Mouse (Mus musculus) activated CD4-positive, CD25-positive, alpha-beta regulatory T cell, adult 4 months (primary cell): Measurements from ENCODE around the gene Olfr66. TPM values are rescaled to one million over a fixed set of nuclear protein-coding genes. Genes with fewer than 3 reads are reported as not detected.

Experiments used
- ATAC-seq: one replicate; pipeline ENCODE4 v1.8.0; 2017
- polyA plus RNA-seq, 2 experiments: library from polyadenylated mRNA; unstranded; fragments of 100-300 nt; shearing (Covaris generic); gene quantifications; one replicate each; pipeline ENCODE4 v1.2.1; 2017

The Olfr66 gene
- polyA plus RNA-seq, result under 1 TPM in 1 of 2 experiments, not detected in 1; 0.19 TPM

DNA sequence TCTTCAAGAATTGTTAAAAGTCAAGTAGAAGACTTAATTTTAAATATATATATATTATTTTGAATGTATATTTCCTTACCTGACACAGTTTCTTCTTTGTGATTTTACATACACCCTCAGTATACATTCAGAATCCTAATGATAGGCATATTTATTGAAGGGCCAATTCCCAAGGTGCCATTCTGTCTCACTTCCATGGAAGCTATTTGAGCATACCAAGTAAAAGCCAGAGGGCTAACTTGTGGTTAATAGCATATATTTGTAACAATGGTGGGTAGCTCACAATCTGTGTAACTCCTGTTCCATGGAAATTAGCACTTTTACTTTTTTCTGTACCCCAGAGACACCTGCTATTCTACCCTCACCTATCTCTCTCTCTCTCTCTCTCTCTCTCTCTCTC, at the start of gene Olfr66:
Gene Olfr66 (minus strand): TSS at position 101 of the 400 bp plus-strand sequence.
- no peak for ATAC-seq

DNA sequence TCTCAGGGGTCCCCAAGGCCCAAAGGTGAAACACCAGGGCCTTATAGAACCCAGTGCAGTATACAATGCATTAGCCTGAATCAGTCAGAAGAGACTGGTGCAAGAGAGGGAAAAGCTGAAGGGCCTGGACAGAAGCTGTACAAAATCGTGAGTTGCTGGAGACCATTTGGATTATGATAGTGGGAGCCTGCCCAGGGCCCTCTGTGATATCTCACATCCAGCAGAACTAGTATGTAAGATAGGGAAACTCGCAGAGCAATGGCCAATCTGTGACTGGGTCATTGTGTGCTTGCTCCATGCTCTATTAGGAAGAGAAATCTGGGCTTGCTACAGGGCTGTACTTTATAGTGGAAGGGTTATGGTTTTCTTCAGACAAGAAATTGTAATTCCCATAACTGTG, 48.2 kb upstream of the Olfr66 start, which contains the start of gene Olfr632:
Gene Olfr632 (plus strand): TSS at position 84 of the 400 bp plus-strand sequence.
- no peak for ATAC-seq

DNA sequence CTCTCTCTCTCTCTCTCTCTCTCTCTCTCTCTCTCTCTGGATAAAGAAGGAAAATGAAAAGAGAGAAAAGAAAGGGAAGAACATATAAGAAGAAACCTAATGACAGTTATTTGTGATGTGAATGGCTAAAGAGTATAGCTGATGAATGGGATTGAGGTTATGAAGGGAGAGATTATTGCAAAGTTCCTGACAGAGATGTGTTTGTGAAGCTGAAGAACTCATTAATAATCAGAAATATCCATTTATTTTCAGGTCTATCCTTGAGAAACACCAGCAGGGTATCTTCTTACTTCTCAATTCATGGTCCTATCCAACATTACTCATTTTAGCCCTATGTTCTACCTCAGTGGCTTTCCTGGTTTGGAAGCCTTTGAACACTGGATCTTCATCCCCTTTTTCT, 42.5 kb upstream of the Olfr66 start, which contains the start of gene Olfr631:
Gene Olfr631 (plus strand): TSS at position 301 of the 400 bp plus-strand sequence.
- ATAC-seq, result no peak

DNA sequence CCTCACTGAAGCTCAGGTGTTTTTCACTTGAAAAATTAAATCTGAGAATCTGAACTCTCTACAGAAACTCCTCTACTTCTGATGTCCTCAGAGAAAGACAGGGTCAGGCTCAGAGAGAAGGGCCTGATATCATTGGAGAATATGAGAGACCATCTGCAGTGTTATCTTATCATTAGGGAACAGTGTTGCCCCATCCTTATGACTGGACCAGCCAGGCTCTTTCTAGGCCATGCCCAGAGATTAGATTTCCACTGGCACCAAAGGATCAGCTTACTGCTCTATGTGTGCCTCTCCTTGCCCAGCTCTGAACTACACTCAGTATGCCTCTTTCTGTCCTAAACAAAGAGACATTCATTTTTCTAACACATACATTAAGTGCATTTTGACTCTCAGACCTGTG, 29.3 kb upstream of the Olfr66 start:
- no peak for ATAC-seq

DNA sequence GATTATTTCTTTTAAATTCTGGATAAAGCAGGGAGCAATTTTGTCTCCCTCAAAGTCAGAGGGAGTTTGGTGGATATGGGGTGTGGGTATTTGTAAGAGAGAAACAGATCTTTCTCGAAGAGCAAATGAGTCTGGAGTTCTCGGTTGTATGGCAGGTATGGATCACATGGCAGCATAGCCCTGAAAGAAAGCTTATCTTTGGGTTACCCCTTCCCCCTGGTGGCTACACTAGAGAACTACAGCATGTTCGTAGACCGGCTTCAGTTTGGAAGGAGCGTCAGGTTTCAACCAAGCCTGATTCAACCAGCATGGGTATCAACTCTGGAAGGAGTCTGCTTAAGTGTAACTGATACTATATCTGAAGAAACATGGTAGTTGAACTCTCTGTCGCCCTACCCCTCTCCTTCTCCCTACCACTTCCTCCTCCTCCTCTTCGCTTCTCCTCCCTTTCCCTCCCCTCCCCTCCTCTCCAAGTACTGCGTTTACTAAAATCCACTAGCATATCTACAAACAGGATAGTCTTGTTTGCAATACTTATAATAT, 27.0 kb upstream of the Olfr66 start:
- no peak for ATAC-seq

DNA sequence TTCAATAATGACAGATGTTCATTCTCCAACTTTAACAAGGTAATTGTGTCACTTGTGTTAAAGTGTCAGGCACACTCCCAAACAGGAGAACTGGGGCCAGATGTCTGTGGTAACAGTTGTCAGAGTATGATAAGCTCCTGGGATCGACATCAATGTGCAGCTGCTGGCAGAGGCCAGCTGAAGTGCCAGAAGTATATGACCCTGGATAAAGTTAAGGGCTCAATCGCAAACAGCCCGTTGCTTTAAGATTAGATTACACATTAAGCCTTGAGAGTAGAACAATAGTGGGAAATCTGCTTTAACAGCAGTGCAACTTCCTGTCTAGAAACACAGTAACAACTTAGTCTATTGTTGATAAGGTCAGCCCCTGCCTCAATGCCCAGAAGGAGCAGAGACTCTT, 24.0 kb upstream of the Olfr66 start:
- no peak for ATAC-seq

DNA sequence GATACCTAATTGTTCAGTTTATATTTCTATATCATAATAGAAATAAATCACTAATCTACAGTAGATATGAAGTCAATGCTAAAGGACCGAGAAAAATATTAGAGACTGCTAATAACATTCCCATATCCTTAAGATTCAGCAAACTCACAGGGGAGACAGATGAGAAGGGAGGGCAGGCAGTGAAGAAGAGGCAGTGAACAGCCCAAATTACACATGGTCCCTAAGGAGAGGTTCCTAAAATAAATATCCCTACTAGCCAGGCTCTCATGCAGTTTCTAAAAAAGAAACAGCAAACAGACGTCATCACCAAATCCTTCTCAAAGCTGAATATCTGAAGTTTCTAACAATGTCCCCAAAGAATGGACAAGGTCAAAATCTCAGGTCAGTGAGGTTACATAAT, 17.1 kb upstream of the Olfr66 start, which contains the start of gene Olfr65:
Gene Olfr65 (plus strand): TSS at position 301 of the 400 bp plus-strand sequence.
- ATAC-seq, result no peak

DNA sequence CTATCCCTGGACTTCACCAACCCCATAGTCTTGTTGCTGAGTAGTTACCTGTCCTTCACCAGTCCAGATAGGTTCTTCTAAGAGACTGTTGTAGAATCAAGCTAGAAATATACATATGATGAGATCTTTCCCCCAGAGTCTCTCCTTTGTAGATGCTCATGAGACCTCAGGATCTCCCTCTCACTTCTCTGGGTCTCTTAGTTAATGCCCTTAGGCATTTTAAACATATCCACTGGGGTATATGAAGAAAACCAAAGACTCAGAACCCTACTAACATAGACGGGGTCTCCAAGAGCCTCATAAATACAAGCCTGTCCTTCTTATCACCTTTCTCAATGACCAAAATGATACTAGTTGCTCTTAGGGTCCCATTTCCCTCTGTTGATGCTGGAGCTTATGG, 8.3 kb upstream of the Olfr66 start, which contains the start of gene Olfr64:
Gene Olfr64 (minus strand): TSS at position 101 of the 400 bp plus-strand sequence.
- no peak for ATAC-seq

DNA sequence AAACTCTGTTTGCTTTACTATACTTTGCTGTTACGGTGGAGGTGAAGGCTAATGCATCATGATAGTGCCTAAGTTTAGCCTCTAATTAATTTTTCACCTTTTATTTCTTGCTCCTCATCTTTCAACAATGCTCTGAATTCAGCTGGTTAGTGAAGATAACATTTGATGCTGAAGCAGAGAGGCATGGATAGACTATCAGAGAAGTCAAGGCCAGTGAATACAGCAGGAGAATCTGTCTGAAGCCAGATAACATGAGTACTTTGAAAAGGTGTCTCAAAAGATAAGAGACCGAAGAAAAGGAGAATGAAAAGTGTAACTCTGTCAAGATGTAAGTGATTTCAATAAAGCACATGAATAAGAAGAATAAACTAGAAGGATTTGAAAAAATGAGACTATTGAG, 9.0 kb downstream of the Olfr66 start:
- ATAC-seq, result no peak

DNA sequence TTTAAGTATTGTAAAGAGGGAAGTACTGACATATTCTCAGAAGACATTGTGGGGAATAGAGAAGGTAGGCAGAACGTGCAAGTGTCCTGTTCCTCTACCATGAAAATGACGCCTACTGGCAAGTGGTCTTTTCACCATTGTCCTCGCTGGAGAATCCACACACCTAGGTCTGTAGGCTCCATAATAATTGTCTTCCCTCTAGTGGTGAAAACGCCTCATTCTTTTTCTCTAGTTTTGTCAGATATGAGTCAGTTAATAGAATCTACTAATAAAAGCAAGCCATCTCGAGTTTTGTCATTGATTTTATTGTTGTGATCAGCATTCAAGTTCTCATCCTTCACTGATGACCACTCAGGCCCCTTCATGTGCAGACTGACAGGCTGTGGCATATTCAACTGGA, 11.6 kb downstream of the Olfr66 start:
- no peak for ATAC-seq

DNA sequence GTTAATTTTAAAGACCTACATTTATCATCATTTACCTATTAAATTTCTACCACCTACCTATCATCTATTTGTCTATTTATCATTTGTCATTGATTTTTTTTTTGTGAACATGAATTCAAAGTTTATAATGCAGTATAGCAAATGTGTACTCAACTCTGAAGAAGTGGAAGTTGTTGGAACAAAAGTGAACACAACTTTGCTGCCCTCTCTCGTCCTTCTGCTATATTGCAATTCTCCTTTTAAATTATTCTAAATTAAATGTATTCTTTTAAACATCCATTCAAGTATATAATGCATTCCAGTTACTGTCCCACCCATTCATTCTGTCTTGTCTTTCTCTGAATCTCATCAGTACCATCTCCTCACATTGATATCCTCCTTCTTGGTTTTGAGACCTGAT, 13.0 kb downstream of the Olfr66 start:
- ATAC-seq, result no peak

DNA sequence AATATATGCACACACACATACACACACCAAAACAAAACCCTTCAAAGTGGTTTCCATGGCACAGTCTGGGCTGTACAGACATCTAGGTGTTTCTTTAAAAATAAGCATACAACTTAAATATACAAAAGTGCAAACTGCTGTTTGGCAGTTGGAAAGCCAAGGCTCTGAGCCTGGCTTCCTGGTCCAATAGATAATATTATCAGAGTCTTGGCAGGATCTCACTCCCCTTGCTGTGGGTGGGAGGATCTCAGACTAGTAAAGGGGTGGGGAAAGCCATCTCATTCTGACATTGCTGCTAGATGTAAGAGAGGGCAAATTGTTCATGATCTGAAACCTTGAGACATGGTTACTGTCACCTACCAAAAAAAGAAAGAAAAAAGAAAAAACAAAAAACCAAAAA, 15.4 kb downstream of the Olfr66 start:
- no peak for ATAC-seq

DNA sequence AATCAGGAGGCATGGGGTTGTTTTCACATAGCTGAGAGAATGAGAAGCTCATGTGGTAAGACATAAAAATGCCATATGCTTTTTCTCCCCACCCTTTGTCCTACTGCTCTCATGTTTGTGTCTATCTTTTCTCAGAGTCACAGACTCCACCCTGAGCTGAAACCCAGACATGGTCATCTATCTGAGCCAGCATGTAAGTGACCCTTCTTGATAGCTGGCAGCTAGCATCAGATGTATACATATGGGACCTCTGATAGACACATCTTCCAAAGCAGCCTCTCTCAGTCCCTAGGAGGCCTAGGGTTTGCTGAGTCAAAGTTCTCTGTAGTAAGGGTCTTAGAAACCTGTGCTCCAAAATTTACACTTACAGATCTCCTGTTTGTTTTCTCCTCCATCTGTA, 20.3 kb downstream of the Olfr66 start:
- ATAC-seq, result no peak

DNA sequence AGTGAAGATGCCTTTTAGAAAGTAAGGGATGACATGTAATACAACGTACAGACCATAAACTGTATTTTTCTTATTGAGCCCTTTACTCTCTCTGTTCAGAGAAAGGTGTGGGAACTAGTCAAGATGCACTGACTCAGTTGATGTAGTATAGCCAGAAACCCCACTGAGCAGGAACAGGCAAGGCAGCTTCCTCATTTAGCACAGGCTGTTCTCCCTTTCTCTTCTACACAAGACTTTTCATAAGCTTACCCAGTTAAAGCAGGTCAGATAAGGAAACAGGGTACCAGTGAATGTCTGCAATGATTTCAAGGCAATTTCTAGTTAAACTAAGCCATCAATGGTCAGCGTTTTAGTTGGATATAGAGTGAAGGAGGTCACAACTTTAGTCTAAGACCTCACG, 24.5 kb downstream of the Olfr66 start:
- no peak for ATAC-seq

DNA sequence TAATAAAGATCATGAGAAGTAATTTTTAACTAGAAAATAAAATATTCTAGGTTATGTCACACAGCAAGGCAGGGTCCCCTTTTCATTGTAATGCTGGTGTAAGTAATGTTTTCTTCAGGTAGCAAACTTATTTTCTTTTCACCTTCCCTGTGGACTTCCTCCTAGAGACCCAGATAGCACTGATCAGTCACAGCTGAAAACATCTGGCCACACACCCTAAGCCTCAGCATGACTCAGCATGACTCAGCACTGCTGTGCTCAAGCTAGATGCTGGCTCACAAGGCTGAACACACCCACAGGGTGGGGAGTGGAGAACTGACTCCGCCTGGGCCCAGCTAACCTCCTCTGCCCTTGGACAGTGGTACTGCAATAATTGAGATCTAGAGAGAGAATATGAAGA, 25.2 kb downstream of the Olfr66 start:
- ATAC-seq, result no peak

DNA sequence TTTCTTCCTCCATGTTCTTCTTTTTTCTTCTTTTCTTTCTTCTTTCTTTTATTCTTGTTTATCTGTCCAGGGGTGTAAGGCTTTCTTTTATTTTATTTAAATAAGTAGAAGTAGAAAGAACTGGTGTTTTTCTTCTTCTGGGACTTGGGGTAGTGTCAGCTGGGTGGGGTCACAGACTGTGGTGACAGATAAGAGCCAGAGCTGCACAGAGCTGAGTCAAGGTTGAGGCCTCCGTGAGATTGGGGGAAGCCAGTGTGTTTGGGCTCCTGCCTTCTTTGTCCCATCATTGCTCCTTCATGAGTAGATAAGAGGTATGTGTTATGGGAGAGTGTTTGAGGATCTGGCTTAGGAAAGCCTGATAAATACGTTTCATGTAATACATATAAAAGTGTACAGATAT, 27.0 kb downstream of the Olfr66 start:
- no peak for ATAC-seq

DNA sequence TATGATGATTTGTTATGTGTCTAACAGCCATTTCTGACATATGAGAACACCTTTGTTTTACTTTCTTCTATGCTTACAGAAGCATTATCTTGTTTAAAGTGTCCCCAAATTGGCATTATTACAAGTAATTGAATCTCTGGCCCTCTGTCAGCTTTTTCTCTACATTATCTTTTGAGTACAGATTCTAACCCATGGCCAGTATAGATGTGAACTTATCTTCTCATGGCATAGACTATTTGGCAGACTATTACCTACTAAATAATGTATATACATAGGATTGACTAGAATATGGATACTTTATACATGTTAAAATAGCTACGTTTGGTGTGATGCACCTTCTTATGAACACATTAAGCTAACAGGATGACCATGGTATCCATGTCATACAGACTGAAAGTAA, 31.4 kb downstream of the Olfr66 start:
- no peak for ATAC-seq

DNA sequence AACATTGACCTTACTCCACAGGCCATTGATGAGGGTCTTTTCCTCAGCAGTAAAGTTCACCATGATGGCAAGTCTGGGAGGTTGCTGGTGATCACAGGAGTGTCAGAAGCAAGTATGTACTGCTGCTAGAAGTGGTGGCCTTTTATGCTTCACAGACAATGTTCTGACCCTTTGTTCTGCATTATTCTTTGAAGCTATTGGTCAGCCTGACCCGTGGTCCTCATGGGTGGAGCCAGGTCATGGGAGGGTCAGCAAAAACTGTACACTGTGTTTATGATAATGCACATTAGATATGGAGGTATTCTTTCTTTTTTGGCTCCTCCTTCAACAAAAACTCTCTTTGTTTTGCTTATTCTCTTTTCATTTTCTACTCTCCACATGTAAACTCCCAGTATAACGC, 33.0 kb downstream of the Olfr66 start, which contains the start of gene Hbb-y:
Gene Hbb-y (minus strand): TSS at position 127 of the 400 bp plus-strand sequence.
- ATAC-seq, result no peak

DNA sequence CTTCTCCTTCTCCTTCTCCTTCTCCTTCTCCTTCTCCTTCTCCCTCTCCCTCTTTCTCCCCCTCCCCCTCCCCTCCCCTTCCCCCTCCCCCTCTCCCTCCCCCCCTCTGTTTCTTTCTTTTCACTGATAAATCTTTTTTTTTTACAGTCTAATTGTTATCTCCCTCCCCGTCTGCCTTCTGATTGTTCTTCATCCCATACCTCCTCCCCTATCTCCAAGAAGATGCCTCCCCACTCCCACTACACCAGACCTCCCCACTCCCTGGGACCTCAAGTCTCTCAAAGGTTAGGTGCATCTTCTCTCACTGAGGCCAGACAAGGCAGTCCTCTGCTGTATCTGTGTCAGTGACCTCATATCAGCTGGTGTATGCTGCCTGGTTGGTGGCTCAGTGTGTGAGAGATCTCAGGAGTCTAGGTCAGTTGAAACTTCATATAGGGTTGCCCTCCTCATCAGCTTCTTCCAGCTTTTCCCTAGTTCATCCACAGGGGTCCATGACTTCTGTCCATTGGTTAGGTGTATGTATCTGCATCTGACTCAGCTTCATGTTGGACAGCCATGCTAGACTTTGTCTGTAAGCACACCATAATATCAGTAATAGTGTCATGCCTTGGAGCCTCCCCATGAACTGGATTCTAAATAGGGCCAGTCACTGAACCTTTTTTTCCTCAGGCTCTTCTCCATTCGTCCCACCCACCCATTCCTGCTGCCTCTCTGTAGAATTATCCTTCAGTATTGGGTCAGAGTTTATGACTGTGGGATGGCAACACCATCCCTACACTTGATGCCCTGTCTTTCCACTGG, 41.3 kb downstream of the Olfr66 start:
- ATAC-seq, result no peak

DNA sequence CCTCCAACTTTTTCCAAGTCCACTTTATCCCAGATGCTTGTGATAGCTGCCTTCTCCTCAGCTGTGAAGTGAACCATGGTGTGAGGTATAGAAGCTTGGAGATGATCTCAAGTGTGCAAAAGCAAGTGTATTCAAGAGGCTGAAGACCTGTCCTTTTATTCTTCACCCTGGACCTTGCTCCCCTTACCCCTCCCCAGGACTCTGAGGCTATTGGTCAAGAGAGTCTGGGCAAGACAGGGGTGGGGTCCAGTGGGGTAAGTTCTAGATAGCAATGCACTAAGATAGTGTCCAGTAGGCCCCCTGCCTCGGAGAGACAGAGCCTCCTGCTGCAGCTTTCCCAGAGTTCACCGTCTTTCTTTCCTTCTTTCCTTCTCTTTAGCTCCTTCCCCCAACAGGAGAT, 43.0 kb downstream of the Olfr66 start, which contains the start of gene Hbb-bh1:
Gene Hbb-bh1 (minus strand): TSS at position 131 of the 400 bp plus-strand sequence.
- ATAC-seq, result no peak

DNA sequence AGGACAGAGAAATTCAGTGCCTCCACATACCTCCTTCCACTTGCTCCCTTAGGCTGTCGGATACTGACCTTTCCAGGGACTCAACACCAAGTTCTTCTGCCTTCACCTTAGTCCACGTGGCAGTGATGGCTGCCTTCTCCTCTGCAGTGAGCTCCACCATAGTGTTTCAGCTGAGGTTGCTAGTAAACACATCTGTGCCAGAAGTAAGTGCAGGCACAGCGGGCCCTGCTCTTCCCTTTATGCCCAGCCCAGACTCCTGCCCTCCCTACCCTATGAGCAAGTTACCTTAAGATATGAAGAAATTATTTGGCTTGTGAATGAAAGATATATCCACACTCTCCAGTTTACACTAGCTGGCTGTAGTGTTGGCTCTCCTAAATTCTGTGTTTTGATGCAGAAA, 45.8 kb downstream of the Olfr66 start, which contains the start of gene Hbb-bh2:
Gene Hbb-bh2 (minus strand): TSS at position 253 of the 400 bp plus-strand sequence.
- no peak for ATAC-seq
